Mouse (Mus musculus): ENCODE measurements around the gene Gm28305. TPM values are rescaled to one million over a fixed set of nuclear protein-coding genes. Genes with fewer than 3 reads are reported as not detected.

The Gm28305 gene
- polyA plus RNA-seq, 1 experiment from 2014 or later = not detected

DNA sequence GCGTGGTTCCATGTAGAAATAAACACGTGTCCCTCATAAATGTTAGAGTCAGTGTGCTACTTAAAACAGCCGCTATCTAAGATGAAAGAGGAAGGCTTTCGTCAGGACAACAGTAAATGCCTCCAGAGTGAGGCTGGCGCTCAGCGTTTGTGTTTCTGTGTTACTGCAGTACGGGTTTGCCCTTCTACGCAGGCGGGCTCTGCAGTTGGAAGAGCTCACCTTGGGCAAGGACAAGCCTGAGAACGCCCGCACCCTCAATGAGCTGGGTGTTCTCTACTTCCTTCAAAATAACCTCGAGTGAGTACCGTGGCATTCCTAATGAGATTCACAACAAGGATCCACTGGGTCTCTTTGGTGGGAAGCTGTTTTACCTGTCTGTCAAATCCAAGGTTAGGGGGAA lies 2.2 kb upstream of the Gm28305 start:
- Histone ChIP-seq H3K36me3 (peaks cover 25% of the 10 kb centered on the region), H3K4me1 (0 out of 2 replicates have a peak, but pooled peaks cover 6% of the 10 kb centered on the region), H3K9me3 (replicated peaks) (no peaks in the 10 kb centered on the region), H3K27me3 (ENCODE audit: low read depth, poor library complexity, severe bottlenecking) (no peaks in the 10 kb centered on the region), H3K4me3 (no peak overlapping the region), H3K27ac (no peak overlapping the region)
- no peak for DNase-seq (ENCODE audit: low spot score)
- 90% methylated on average over 13 of the region's 13 CpGs for WGBS

DNA sequence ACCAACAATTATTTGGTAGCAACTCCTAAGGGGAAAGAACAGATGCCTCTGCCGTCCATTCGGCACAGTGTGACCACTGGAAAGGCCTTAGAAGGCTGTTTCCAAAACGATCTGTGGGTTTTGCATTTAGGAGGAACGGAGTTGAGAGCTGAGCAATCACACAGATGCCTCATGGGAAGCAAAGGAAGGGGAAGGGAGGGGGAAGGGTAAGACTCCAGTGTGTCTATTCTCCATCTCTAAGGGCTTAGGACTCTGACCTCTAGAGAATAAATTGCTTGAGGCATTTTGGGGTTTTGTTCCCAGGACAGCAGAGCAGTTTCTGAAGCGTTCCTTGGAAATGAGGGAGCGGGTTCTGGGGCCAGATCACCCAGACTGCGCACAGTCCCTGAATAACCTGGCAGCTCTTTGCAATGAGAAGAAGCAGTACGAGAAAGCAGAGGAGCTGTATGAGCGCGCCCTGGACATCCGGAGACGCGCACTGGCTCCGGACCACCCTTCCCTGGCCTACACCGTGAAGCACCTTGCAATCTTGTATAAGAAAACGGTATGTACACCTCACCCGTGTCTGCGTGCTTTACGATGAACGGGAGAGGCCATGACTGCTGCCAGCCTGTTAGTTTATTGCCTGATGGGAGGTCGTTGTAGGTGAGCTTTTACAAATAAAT lies 1.3 kb upstream of the Gm28305 start:
- 0 out of 2 replicates have a peak, but pooled peaks cover 6% of the 10 kb centered on the region for H3K4me1 ChIP-seq
- no peak overlapping the region for H3K27ac ChIP-seq
- DNase-seq (ENCODE audit: low spot score) = no peak
- no peak overlapping the region for H3K4me3 ChIP-seq
- WGBS = 92% methylated on average over 21 of the region's 21 CpGs
- H3K9me3 ChIP-seq (replicated peaks) = no peaks in the 10 kb centered on the region
- H3K27me3 ChIP-seq (ENCODE audit: low read depth, poor library complexity, severe bottlenecking) = no peaks in the 10 kb centered on the region
- peaks cover 25% of the 10 kb centered on the region for H3K36me3 ChIP-seq

DNA sequence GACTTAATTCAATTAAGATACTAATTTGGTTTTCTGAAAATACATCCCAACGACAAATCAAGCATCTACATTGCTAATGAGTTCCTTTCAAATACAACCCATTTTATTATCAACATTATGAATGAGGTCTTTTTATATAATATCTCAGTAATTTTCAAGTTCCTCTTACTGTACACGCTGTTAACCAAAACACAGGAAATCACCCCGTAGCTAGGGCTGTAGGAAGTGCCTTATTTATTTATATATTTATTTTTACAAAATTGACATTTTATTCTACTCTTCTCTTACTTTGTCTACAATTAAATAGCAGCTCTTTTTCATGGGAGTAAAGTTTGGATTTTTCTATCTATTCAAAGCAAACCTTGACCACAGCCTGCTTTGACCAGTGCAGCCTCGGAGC lies 720 bp upstream of the Gm28305 start:
- H3K27me3 ChIP-seq (ENCODE audit: low read depth, poor library complexity, severe bottlenecking) = no peaks in the 10 kb centered on the region
- H3K4me1 ChIP-seq = 0 out of 2 replicates have a peak, but pooled peaks cover 6% of the 10 kb centered on the region
- peaks cover 25% of the 10 kb centered on the region for H3K36me3 ChIP-seq
- no peaks in the 10 kb centered on the region for H3K9me3 ChIP-seq (replicated peaks)
- no peak overlapping the region for H3K4me3 ChIP-seq
- DNase-seq (ENCODE audit: low spot score) = no peak
- WGBS = 94% methylated on average over 4 of the region's 4 CpGs
- H3K27ac ChIP-seq = no peak overlapping the region

DNA sequence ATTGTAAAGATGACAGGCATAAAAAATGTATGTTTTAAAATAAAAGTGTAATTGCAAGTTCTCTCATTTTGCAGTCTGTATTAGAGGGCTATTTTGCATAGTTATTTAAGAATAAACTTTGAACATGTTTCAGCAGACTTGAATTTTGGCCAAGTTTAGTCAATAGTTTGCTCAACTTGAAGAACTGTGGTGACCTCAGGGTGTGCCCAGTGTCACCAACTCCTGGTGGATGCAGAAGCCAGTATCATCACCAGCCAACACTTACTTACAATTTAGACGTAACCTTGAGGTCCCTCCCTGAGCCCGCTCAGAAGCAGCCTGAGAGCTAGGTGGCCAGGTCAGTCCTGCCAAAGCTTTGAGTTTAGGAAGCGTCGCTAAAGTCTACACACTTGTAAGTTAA lies 3.2 kb downstream of the Gm28305 start:
- no peak overlapping the region for H3K4me3 ChIP-seq
- no peak overlapping the region for H3K27ac ChIP-seq
- WGBS = 86% methylated on average over 4 of the region's 4 CpGs
- no peak for DNase-seq (ENCODE audit: low spot score)
- peaks cover 40% of the 10 kb centered on the region for H3K36me3 ChIP-seq
- H3K4me1 ChIP-seq = no peaks in the 10 kb centered on the region
- H3K27me3 ChIP-seq (ENCODE audit: low read depth, poor library complexity, severe bottlenecking) = no peaks in the 10 kb centered on the region
- no peaks in the 10 kb centered on the region for H3K9me3 ChIP-seq (replicated peaks)

GRCm38 (mm10) chr9:104051028-104051427 lies 10.6 kb downstream of the Gm28305 start:
- no peak for DNase-seq (ENCODE audit: low spot score)
- Histone ChIP-seq H3K36me3 (peaks cover 96% of the 10 kb centered on the region), H3K4me1 (no peaks in the 10 kb centered on the region), H3K9me3 (replicated peaks) (no peaks in the 10 kb centered on the region), H3K27me3 (ENCODE audit: low read depth, poor library complexity, severe bottlenecking) (no peaks in the 10 kb centered on the region), H3K27ac (no peak overlapping the region), H3K4me3 (no peak overlapping the region)
- WGBS = 87% methylated on average over 6 of the region's 6 CpGs

- Histone ChIP-seq H3K27me3 (ENCODE audit: low read depth, poor library complexity, severe bottlenecking) (no peaks in the 10 kb centered on the region), H3K9me3 (replicated peaks) (no peaks in the 10 kb centered on the region), H3K27ac (peak within 1 kb of the TSS; percentile 90), H3K4me3 (peak within 1 kb of the TSS; percentile 87), H3K4me1 (peaks cover 18% of the 10 kb centered on the region), H3K36me3 (peaks cover 27% of the 10 kb centered on the region)
- DNase-seq (ENCODE audit: low spot score) = peak; percentile 78
- under 1% methylated on average over 59 of the region's 59 CpGs for WGBS
These were observed 22.2 kb downstream of the Gm28305 start, which contains the start of gene Uba5 for GRCm38 (mm10) chr9:104062430-104063243. Gene Uba5, minus strand, starts transcription at chr9:104063134.

GRCm38 (mm10) chr9:104063244-104063961 lies 22.9 kb downstream of the Gm28305 start, which contains the start of gene Acad11:
Gene Acad11, plus strand, starts transcription at chr9:104063377.
- Histone ChIP-seq H3K4me3 (peak within 1 kb of the TSS; percentile 87), H3K9me3 (replicated peaks) (no peaks in the 10 kb centered on the region), H3K4me1 (peaks cover 18% of the 10 kb centered on the region), H3K27me3 (ENCODE audit: low read depth, poor library complexity, severe bottlenecking) (no peaks in the 10 kb centered on the region), H3K27ac (peak within 1 kb of the TSS; percentile 90), H3K36me3 (peaks cover 19% of the 10 kb centered on the region)
- under 1% methylated on average over 30 of the region's 30 CpGs for WGBS
- DNase-seq (ENCODE audit: low spot score) = peak; percentile 87

DNA sequence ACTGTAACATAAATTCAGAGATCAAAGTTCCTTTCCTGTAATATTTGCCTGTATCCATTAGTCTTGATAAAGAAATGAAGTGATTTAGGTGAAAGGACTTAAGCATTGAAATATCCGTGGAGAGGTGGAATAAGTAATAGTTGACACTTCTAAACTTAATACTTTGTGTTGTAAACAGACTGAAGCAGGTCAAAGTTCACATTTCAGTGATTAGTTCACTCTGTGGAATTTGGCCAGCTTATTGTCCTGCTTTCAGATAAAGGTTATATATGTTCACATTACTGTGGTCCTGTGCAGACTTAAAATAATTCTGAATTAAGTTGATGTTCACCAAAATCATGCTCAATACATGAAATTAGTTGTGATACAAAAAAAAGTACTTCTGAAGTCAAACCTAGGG lies 24.1 kb downstream of the Gm28305 start:
- WGBS = 43% methylated on average over 1 of the region's 1 CpGs
- Histone ChIP-seq H3K27me3 (ENCODE audit: low read depth, poor library complexity, severe bottlenecking) (no peaks in the 10 kb centered on the region), H3K4me1 (peaks cover 18% of the 10 kb centered on the region), H3K4me3 (no peak overlapping the region), H3K36me3 (peaks cover 14% of the 10 kb centered on the region), H3K9me3 (replicated peaks) (no peaks in the 10 kb centered on the region), H3K27ac (no peak overlapping the region)
- DNase-seq (ENCODE audit: low spot score) = no peak

DNA sequence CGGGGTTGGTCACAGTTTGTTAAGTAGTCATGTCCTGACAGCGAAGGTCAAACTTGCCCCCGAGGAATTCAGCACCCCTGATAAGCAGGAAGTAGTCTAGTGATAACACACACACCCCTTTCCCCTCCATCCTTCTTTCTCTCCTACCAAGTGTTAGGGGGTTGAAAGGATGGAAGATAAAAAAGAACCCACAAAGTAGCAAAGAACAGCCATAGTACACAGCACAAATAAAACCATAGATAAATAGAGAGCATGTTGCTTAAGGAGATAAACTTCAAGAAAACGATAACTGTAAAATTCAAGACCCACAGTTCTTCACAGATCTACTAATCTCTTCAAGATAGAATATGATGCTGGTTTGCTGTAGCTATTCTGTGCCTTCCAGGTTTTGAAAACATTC lies 29.8 kb downstream of the Gm28305 start:
- no peaks in the 10 kb centered on the region for H3K4me1 ChIP-seq
- 84% methylated on average over 4 of the region's 4 CpGs for WGBS
- no peak for DNase-seq (ENCODE audit: low spot score)
- H3K27ac ChIP-seq = no peak overlapping the region
- H3K9me3 ChIP-seq (replicated peaks) = no peaks in the 10 kb centered on the region
- H3K27me3 ChIP-seq (ENCODE audit: low read depth, poor library complexity, severe bottlenecking) = no peaks in the 10 kb centered on the region
- H3K36me3 ChIP-seq = no peaks in the 10 kb centered on the region
- no peak overlapping the region for H3K4me3 ChIP-seq

GRCm38 (mm10) chr9:104070863-104071604 lies 30.6 kb downstream of the Gm28305 start:
- 83% methylated on average over 8 of the region's 8 CpGs for WGBS

DNA sequence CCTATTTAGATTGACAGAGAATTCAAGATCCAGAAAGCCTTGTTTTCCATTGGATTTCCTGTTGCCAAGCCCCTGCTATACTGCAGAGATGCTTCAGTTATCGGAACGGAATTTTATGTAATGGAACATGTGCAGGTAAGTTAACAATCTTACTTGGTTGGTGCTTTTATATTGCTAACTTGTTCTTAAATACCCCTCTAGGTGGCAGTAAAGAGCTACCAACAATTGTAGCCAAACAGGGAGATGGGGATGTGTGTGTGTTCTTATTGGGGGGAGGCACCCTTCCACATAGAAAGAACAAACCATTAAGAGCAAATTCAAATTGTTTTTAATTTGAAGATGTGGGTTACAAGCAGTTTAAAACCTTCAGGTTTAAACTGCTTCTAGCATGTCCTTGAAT lies 35.3 kb downstream of the Gm28305 start:
- Histone ChIP-seq H3K4me1 (no peaks in the 10 kb centered on the region), H3K4me3 (no peak overlapping the region), H3K36me3 (no peaks in the 10 kb centered on the region), H3K9me3 (replicated peaks) (no peaks in the 10 kb centered on the region), H3K27me3 (ENCODE audit: low read depth, poor library complexity, severe bottlenecking) (no peaks in the 10 kb centered on the region), H3K27ac (no peak overlapping the region)
- DNase-seq (ENCODE audit: low spot score) = no peak
- 63% methylated on average over 2 of the region's 2 CpGs for WGBS

More at GRCm38 (mm10) chr9:104070863-104071604, 30.6 kb downstream of the Gm28305 start:
- H3K4me3 ChIP-seq = no peak overlapping the region
- no peaks in the 10 kb centered on the region for H3K36me3 ChIP-seq
- no peak for DNase-seq (ENCODE audit: low spot score)
- no peaks in the 10 kb centered on the region for H3K27me3 ChIP-seq (ENCODE audit: low read depth, poor library complexity, severe bottlenecking)
- H3K27ac ChIP-seq = no peak overlapping the region
- no peaks in the 10 kb centered on the region for H3K4me1 ChIP-seq
- no peaks in the 10 kb centered on the region for H3K9me3 ChIP-seq (replicated peaks)

DNA sequence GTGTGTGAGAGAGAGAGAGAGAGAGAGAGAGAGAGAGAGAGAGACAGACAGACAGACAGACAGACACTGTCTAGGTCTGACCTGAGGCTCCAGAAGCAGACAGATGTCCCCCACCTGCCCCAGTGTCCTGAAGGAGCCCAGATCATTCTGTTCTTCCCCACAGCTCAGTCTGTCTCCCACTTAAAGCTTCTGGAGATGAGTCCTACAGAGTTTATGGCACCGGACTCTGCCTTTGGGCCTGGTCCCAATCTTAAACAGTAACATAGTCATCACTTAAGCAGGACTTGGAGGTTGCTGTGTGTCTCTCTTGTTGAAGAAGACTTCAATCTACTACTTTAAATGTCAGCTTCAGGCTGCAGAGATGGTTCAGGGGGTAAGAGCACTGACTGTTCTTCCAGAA lies 38.3 kb downstream of the Gm28305 start:
- Histone ChIP-seq H3K4me3 (no peak overlapping the region), H3K4me1 (no peaks in the 10 kb centered on the region), H3K9me3 (replicated peaks) (no peaks in the 10 kb centered on the region), H3K36me3 (no peaks in the 10 kb centered on the region), H3K27me3 (ENCODE audit: low read depth, poor library complexity, severe bottlenecking) (no peaks in the 10 kb centered on the region), H3K27ac (no peak overlapping the region)
- WGBS = 92% methylated on average over 1 of the region's 1 CpGs
- DNase-seq (ENCODE audit: low spot score) = no peak
